Mouse (Mus musculus) G1E (cell line): ENCODE data around the gene Rpn1.

ENCODE experiments used
- CTCF ChIP-seq: IDR thresholded peaks from 2 replicates; pipeline ENCODE4 v1.5.1; 2012; ENCODE audit warnings: low read depth, low read length, inconsistent platforms, mixed read lengths
- TAL1 ChIP-seq: conservative IDR thresholded peaks from 2 replicates; pipeline ENCODE4 v1.6.1; 2012; ENCODE audit warnings: low read depth, low read length, inconsistent platforms, mixed read lengths

GRCm38 (mm10) chr6:88105783-88106611 is 21.7 kb downstream of the Rpn1 start:
- TF ChIP-seq TAL1 (no peak), CTCF (no peak)
